In the genomic region with DNA sequence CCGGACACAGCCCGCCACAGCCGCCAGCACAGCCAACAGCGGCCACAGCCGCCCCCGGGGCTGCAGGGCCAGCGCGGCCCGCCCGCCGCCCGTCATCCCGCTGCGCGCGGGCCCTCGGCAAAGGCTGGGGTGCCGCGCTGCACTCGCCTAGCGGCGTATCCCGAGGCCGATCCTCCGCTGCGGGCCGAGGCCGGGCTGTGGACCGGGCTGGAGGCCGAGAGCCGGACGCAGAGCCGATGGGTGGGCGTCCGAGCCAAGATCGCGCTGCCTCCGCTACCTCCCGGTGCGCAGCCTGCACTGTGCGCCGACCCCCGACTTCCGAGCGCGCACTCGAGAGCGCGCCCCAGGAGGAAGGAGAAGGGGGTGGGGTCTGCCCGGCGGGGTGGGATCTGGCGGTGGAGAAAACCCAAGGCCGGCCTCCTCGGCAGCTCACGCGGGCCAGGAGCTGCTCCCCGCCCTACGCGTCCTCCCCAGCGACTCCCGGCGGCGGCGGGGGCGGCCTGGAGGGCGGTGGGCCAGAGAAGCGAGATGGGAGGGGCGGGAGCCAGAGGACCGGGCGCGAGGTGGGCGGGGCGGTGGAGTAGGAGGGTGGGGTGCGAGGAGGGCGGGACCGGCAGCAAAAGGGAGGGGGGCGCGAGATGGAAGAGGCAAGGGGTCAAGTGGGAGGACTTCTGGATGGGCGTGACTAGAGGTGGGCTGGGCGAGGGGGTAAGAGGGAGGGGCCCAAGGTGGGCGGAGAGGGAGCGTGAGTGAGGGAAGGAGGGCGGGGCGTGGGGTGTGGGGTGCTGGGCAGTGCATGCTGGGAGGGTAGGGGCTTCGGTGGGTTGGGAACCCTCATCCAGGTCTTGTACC, we compare ENCODE assay signal across 8 mouse cellular contexts. TPM values are rescaled to one million over a fixed set of nuclear protein-coding genes. Genes with fewer than 3 reads are reported as not detected.
DNase-seq lines count a peak whose midpoint lies in the region; ATAC-seq lines count a peak whose summit lies in the region.

Gene Lamc1 (minus strand): TSS at position 343 of the 852 bp plus-strand sequence.

- DNase-seq in adrenal gland, adult (ENCODE audit: inconsistent age in 2 of 2, low spot score in 1 of 2): peak; percentile 95 to 98
- peak; percentile 98 for DNase-seq in gastrocnemius, postnatal 14 days
- peak; percentile 91 for DNase-seq in induced T-regulatory cell, adult 2 months (ENCODE audit: low read depth)
- DNase-seq in left cerebral cortex, postnatal 10 days (ENCODE audit: extremely low spot score in 1 of 2, low spot score in 2 of 2): peak; percentile 76 to 96
- peak; percentile 80 for DNase-seq in right cerebral cortex, postnatal 14 days
- DNase-seq in urinary bladder, postnatal 25 days (ENCODE audit: low spot score): peak; percentile 89

- ATAC-seq in common myeloid progenitor, adult 5-6 weeks (replicated peaks; ENCODE audit: low read depth, poor library complexity, severe bottlenecking): peak; percentile 67
- peak; percentile 61 for ATAC-seq in megakaryocyte progenitor cell, adult 5-6 weeks (replicated peaks; ENCODE audit: poor library complexity)

- intact Hi-C loops in gastrocnemius, postnatal 14 days (cut with DNase I; ENCODE audit: low total_unique reads): no loop called here
- intact Hi-C loops in left cerebral cortex, postnatal 10 days (cut with DNase I): loop anchor here (5.0 kb wide), 1 partner anchor 70 kb away; no protein-coding TSS in a partner anchor

RNA-seq across cellular contexts. Expression of gene Lamc1, which starts in this region (rescaled TPM):
- total RNA-seq in common myeloid progenitor, adult 5-6 weeks (2017): 2.1 and 3.6 TPM in 2 replicates
- total RNA-seq in gastrocnemius, postnatal 14 days (2021): 100 to 1,000 TPM; 217 to 268 TPM
- 10 to 100 TPM; 42.6 to 44.3 TPM for total RNA-seq in left cerebral cortex, postnatal 10 days (2021)
- total RNA-seq in megakaryocyte progenitor cell, adult 5-6 weeks (2015): 2.6 and 4.4 TPM in 2 replicates
- total RNA-seq in megakaryocyte progenitor cell, adult 5-6 weeks (2017): 2.2 and 2.9 TPM in 2 replicates

Comparison
In these comparisons a context has a peak if more than half of its experiments do, and no peak if none do; other contexts are left out.
1. Peak in every context shown above with its lines: DNase-seq and ATAC-seq.
2. RNA of gene Lamc1 (total RNA-seq): 217 to 268 TPM in gastrocnemius, postnatal 14 days; 42.6 to 44.3 TPM in left cerebral cortex, postnatal 10 days, 2.2 to 4.4 TPM in megakaryocyte progenitor cell, adult 5-6 weeks and 2.1 to 3.6 TPM in common myeloid progenitor, adult 5-6 weeks; every median in the first group is over 4 times any median in the second.